ENCODE assay signal across 20 mouse cellular contexts in genomic region chr9:67245265-67245664, GRCm38 (mm10).
DNase-seq lines count a peak whose midpoint lies in the region; ATAC-seq and TF ChIP-seq lines count a peak whose summit lies in the region.
"Had no signal": no experiment of that assay in that cellular context is flagged by ENCODE, and none has a peak within 500 bp of the region (broad histone marks: within the 10 kb centered on the region; RNA-seq: fewer than 3 reads in every experiment).

No protein-coding gene starts in this region.

- no peak overlapping the region for H3K4me3 ChIP-seq in heart, postnatal 0 days (ENCODE audit: low read depth, low read length)
- H3K4me3 ChIP-seq in lung, embryonic 14.5 days (ENCODE audit: low read depth, low read length), result no peak overlapping the region
- H3K4me3 ChIP-seq in lung, adult 2 months (replicated peaks; ENCODE audit: extremely low read depth, low read depth, low read length), result no peak overlapping the region
- no peak overlapping the region for H3K4me3 ChIP-seq in ES-E14 (ENCODE audit: insufficient read depth in 1 of 2, low read depth in 1 of 2, low read length in 2 of 2, poor library complexity in 1 of 2, severe bottlenecking in 1 of 2)
- H3K4me3 ChIP-seq in small intestine, adult 2 months (ENCODE audit: low read depth, low read length), result no peak overlapping the region
- no peak overlapping the region for H3K4me3 ChIP-seq in forebrain, embryonic 12.5 days (replicated peaks)
- H3K4me3 ChIP-seq: embryonic facial prominence, embryonic 13.5 days; forebrain, embryonic 10.5 days; midbrain, embryonic 10.5 days; myocyte had no signal

- H3K9ac ChIP-seq in heart, postnatal 0 days (replicated peaks; ENCODE audit: low read depth, low read length), result no peak overlapping the region
- H3K9ac ChIP-seq in lung, embryonic 14.5 days, result no peak overlapping the region
- no peak overlapping the region for H3K9ac ChIP-seq in ES-E14 (ENCODE audit: insufficient read depth, low read depth, low read length, poor library complexity, severe bottlenecking)
- no peak overlapping the region for H3K9ac ChIP-seq in forebrain, embryonic 12.5 days
- H3K9ac ChIP-seq: embryonic facial prominence, embryonic 13.5 days had no signal

- TF ChIP-seq POLR2A in lung, adult 2 months (IDR thresholded peaks at IDR 0.05; ENCODE audit: borderline replicate concordance, extremely low read depth, low read depth, low read length), result no peak
- TF ChIP-seq POLR2A in small intestine, adult 2 months (IDR thresholded peaks at IDR 0.05; ENCODE audit: low read depth, low read length), result no peak

- TF ChIP-seq CTCF in heart, postnatal 0 days (IDR thresholded peaks at IDR 0.05; ENCODE audit: low read depth), result peak; percentile 36
- peak; percentile 52 for TF ChIP-seq CTCF in lung, embryonic 14.5 days (IDR thresholded peaks at IDR 0.05; ENCODE audit: low read depth)
- TF ChIP-seq CTCF in lung, adult 2 months (IDR thresholded peaks at IDR 0.05; ENCODE audit: insufficient read depth, low read length), result no peak
- peak; percentile 29; the same call in 1 of the 2 replicates for TF ChIP-seq CTCF in small intestine, adult 2 months (IDR thresholded peaks at IDR 0.05; ENCODE audit: extremely low read depth, insufficient read length, insufficient replicate concordance, low read depth, low read length)

- in situ Hi-C loops in ES-E14 (cut with MboI; ENCODE audit: low sequenced_read_pairs in 2 of 2, unreplicated experiment in 2 of 2), result no loop called here

- peaks cover 19% of the 10 kb centered on the region for H3K4me1 ChIP-seq in heart, postnatal 0 days (ENCODE audit: control insufficient read depth, insufficient read depth)
- H3K4me1 ChIP-seq in lung, embryonic 14.5 days (ENCODE audit: insufficient read depth), result no peaks in the 10 kb centered on the region
- H3K4me1 ChIP-seq in lung, adult 2 months (ENCODE audit: control insufficient read depth, insufficient read depth, low read length), result no peaks in the 10 kb centered on the region
- peaks cover 0 to 8% of the 10 kb centered on the region in 2 experiments; a peak in 1 of 4 replicates for H3K4me1 ChIP-seq in ES-E14 (ENCODE audit: control insufficient read depth in 2 of 2, insufficient read depth in 2 of 2, low read length in 2 of 2, poor library complexity in 1 of 2)
- peaks cover 1% of the 10 kb centered on the region; the same call in 1 of the 2 replicates for H3K4me1 ChIP-seq in small intestine, adult 2 months (ENCODE audit: control insufficient read depth, insufficient read depth, insufficient read length, low read length)
- no peaks in the 10 kb centered on the region for H3K4me1 ChIP-seq in forebrain, embryonic 12.5 days
- H3K4me1 ChIP-seq: midbrain, embryonic 10.5 days had no signal

- no peak for TF ChIP-seq EP300 in heart, postnatal 0 days (IDR thresholded peaks at IDR 0.05; ENCODE audit: low read depth)

- peaks cover 25% of the 10 kb centered on the region; the same call in 1 of the 2 replicates for H3K36me3 ChIP-seq in heart, postnatal 0 days (replicated peaks; ENCODE audit: control insufficient read depth, insufficient read depth, low read length)
- peaks cover 3% of the 10 kb centered on the region; the same call in 1 of the 2 replicates for H3K36me3 ChIP-seq in lung, embryonic 14.5 days (ENCODE audit: insufficient read depth)
- peaks cover 2% of the 10 kb centered on the region; the same call in 1 of the 2 replicates for H3K36me3 ChIP-seq in ES-E14 (ENCODE audit: control insufficient read depth, insufficient read depth, low read length, poor library complexity, severe bottlenecking)
- H3K36me3 ChIP-seq in small intestine, adult 2 months (ENCODE audit: control insufficient read depth, insufficient read depth, low read length), result no peaks in the 10 kb centered on the region
- peaks cover 7% of the 10 kb centered on the region; the same call in 1 of the 2 replicates for H3K36me3 ChIP-seq in forebrain, embryonic 12.5 days (replicated peaks)

- H3K4me2 ChIP-seq in heart, postnatal 0 days (ENCODE audit: low read depth, low read length), result no peak overlapping the region
- H3K4me2 ChIP-seq in lung, embryonic 14.5 days, result no peak overlapping the region
- H3K4me2 ChIP-seq in forebrain, embryonic 12.5 days, result no peak overlapping the region
- H3K4me2 ChIP-seq: embryonic facial prominence, embryonic 13.5 days had no signal

- no peaks in the 10 kb centered on the region for H3K27me3 ChIP-seq in heart, postnatal 0 days (ENCODE audit: control insufficient read depth, insufficient read depth, low read length)
- no peaks in the 10 kb centered on the region for H3K27me3 ChIP-seq in lung, embryonic 14.5 days (ENCODE audit: insufficient read depth, low read length)
- H3K27me3 ChIP-seq in small intestine, adult 2 months (ENCODE audit: control insufficient read depth, insufficient read depth, low read length), result no peaks in the 10 kb centered on the region
- H3K27me3 ChIP-seq in forebrain, embryonic 12.5 days, result no peaks in the 10 kb centered on the region
- H3K27me3 ChIP-seq: embryonic facial prominence, embryonic 13.5 days had no signal

- 98% methylated on average over 2 of the region's 2 CpGs for WGBS in heart, postnatal 0 days
- WGBS in lung, embryonic 14.5 days, result 99% methylated on average over 2 of the region's 2 CpGs
- 99% methylated on average over 2 of the region's 2 CpGs for WGBS in lung, adult 2 months
- WGBS in small intestine, adult 2 months, result 96% methylated on average over 2 of the region's 2 CpGs
- WGBS in forebrain, embryonic 12.5 days, result 95% methylated on average over 2 of the region's 2 CpGs

- H3K9me3 ChIP-seq in heart, postnatal 0 days (replicated peaks; ENCODE audit: control insufficient read depth, low read length), result no peaks in the 10 kb centered on the region
- no peaks in the 10 kb centered on the region for H3K9me3 ChIP-seq in lung, embryonic 14.5 days (ENCODE audit: low read depth, low read length)
- H3K9me3 ChIP-seq in ES-E14 (ENCODE audit: control insufficient read depth, insufficient read depth, low read depth, low read length), result no peaks in the 10 kb centered on the region
- H3K9me3 ChIP-seq in forebrain, embryonic 12.5 days, result no peaks in the 10 kb centered on the region
- H3K9me3 ChIP-seq: embryonic facial prominence, embryonic 13.5 days had no signal

- DNase-seq in heart, postnatal 0 days (ENCODE audit: low spot score), result no peak
- no peak for DNase-seq in heart, adult 8-10 months (ENCODE audit: low spot score)
- no peak for DNase-seq in lung, embryonic 14.5 days
- no peak for DNase-seq in lung, adult 2 months
- no peak for DNase-seq in ES-E14 (ENCODE audit: low read depth, low spot score)
- DNase-seq in thymus, postnatal 10 days (ENCODE audit: low spot score in 2 of 2), result no peak
- DNase-seq: adrenal gland, postnatal 36 days; cerebellum, adult 11 months; cerebellum, postnatal 36 days; heart, postnatal 36 days; kidney, postnatal 25 days; layer of hippocampus, postnatal 36 days; thymus, adult 2 months had no signal

- ATAC-seq in heart, postnatal 0 days (ENCODE audit: insufficient read depth, low read depth), result no peak
- no peak for ATAC-seq in lung, embryonic 14.5 days (ENCODE audit: insufficient read depth)
- no peak for ATAC-seq in forebrain, embryonic 12.5 days (ENCODE audit: low FRiP score)
- ATAC-seq: inflammation-experienced regulatory T-cells, adult 6 months had no signal

- H3K27ac ChIP-seq in heart, postnatal 0 days (ENCODE audit: low read depth), result no peak overlapping the region
- no peak overlapping the region for H3K27ac ChIP-seq in lung, embryonic 14.5 days (ENCODE audit: low read depth)
- H3K27ac ChIP-seq in ES-E14 (ENCODE audit: insufficient read depth, low read depth, low read length, poor library complexity, severe bottlenecking), result no peak overlapping the region
- no peak overlapping the region for H3K27ac ChIP-seq in small intestine, adult 2 months (ENCODE audit: insufficient read depth, low read depth, low read length)
- no peak overlapping the region for H3K27ac ChIP-seq in forebrain, embryonic 12.5 days
- H3K27ac ChIP-seq: embryonic facial prominence, embryonic 13.5 days; forebrain, embryonic 10.5 days; midbrain, embryonic 10.5 days had no signal

TF ChIP-seq in ES-E14, 5 proteins besides CTCF, POLR2A, EP300 and RAD21:
- TF ChIP-seq ZNF384 (IDR thresholded peaks at IDR 0.05; ENCODE audit: low read depth, low read length), result no peak
- peak; percentile 44; the same call in 1 of the 2 replicates for TF ChIP-seq ZC3H11A (IDR thresholded peaks at IDR 0.05; ENCODE audit: borderline replicate concordance, low read depth, low read length)
